Mouse (Mus musculus) bone marrow, adult 2 months (tissue): Measurements from ENCODE around the gene Olfr516. TPM values are rescaled to one million over a fixed set of nuclear protein-coding genes. Genes with fewer than 3 reads are reported as not detected.
"Not testable (repeated sequence)": the region's sequence is repeated elsewhere in the genome, so short reads cannot be mapped to it uniquely, and the experiment has no call there.

Experiments
- H3K27ac ChIP-seq: fragments of 200-500 bp; 2 replicates; pipeline ENCODE4 v1.5.1; 2012; ENCODE audit warnings: low read depth, mild to moderate bottlenecking, control low read depth, inconsistent platforms, low read length; ENCODE audit not compliant: control insufficient read depth, poor library complexity, insufficient read depth
- H3K4me1 ChIP-seq: fragments of 200-500 bp; 2 replicates; pipeline ENCODE4 v1.6.1; 2011; ENCODE audit warnings: low read length; ENCODE audit not compliant: control insufficient read depth, insufficient read depth
- H3K4me3 ChIP-seq: fragments of 200-500 bp; replicated peaks from 2 replicates; pipeline ENCODE3; 2011; ENCODE audit warnings: mild to moderate bottlenecking, low read depth, low read length, control low read depth; ENCODE audit not compliant: control insufficient read depth
- CTCF ChIP-seq: fragments of 200-500 bp; IDR thresholded peaks from 2 replicates; pipeline ENCODE4 v1.5.1; 2011; ENCODE audit warnings: low read length, control low read depth; ENCODE audit not compliant: control insufficient read depth, insufficient read depth
- POLR2A ChIP-seq: fragments of 200-500 bp; IDR thresholded peaks from 2 replicates; pipeline ENCODE4 v1.6.1; 2011; ENCODE audit warnings: low read depth, mild to moderate bottlenecking, control low read depth, low read length, borderline replicate concordance; ENCODE audit not compliant: control insufficient read depth
- WGBS: fragments of 180-500 bp; shearing (Covaris S2); methylation state at CpG from one replicate; pipeline ENCODE4 v1.1.7; 2018; 5-methylcytosine and 5-hydroxymethylcytosine counted together
- polyA plus RNA-seq: library from polyadenylated mRNA; stranded (reverse); fragments of >200 nt; gene quantifications from 2 replicates; pipeline ENCODE4 v1.2.4, GENCODE M21; 2011; ENCODE audit warnings: low replicate concordance; ENCODE audit not compliant: missing spikeins, insufficient read depth, insufficient read length

Gene Olfr516
- polyA plus RNA-seq: not detected in 2 replicates

GRCm38 (mm10) chr7:108850429-108850828 lies at the start of gene Olfr516:
TSS of gene Olfr516 (minus strand) at chr7:108850529.
- H3K4me1 ChIP-seq: no peaks in the 10 kb centered on the region
- 73% methylated on average over 2 of the region's 2 CpGs for WGBS
- no peak for TF ChIP-seq POLR2A

GRCm38 (mm10) chr7:108894320-108894719 lies 44.0 kb upstream of the Olfr516 start, which contains the start of gene Olfr519:
TSS of gene Olfr519 (minus strand) at chr7:108894420.
- H3K27ac ChIP-seq: no peak within 1 kb of the TSS
- no peak for TF ChIP-seq CTCF
- no peak for TF ChIP-seq POLR2A
- no peaks in the 10 kb centered on the region for H3K4me1 ChIP-seq
- WGBS: 73% methylated on average over 5 of the region's 5 CpGs
- no peak within 1 kb of the TSS for H3K4me3 ChIP-seq

More at GRCm38 (mm10) chr7:108850429-108850828, at the start of gene Olfr516:
- Histone ChIP-seq H3K4me3 (no peak within 1 kb of the TSS), H3K27ac (no peak within 1 kb of the TSS)

GRCm38 (mm10) chr7:108884906-108885305 lies 34.6 kb upstream of the Olfr516 start, which contains the start of gene Olfr518:
TSS of gene Olfr518 (minus strand) at chr7:108885006.
- TF ChIP-seq CTCF (no peak), POLR2A (no peak)
- WGBS: 71% methylated on average over 4 of the region's 4 CpGs
- no peak within 1 kb of the TSS for H3K4me3 ChIP-seq
- H3K27ac ChIP-seq: no peak within 1 kb of the TSS
- H3K4me1 ChIP-seq: no peaks in the 10 kb centered on the region

DNA sequence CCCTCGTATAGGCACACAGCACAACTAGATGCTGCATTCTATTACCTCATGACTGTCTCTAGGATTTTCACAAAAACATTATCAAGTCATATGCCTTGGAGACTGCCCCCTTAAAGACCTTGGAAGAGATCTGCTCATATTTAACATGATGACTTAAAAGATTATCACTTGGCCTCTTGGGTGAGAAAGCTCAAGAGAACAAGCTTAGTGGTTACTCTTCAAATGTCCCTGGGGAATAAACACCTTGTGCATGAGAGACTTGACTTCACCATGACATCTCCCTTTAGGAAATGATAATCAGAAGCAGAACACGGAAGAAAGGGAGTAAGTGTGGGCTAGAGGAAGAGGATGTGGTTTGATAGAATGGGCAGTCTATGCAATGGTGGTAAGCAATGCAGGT lies 21.9 kb upstream of the Olfr516 start, which contains the start of gene Olfr517:
TSS of gene Olfr517 (minus strand) at position 101 of the 400 bp plus-strand sequence.
- 32% methylated on average over 2 of the region's 2 CpGs for WGBS
- H3K4me1 ChIP-seq: no peaks in the 10 kb centered on the region
- no peak within 1 kb of the TSS for H3K4me3 ChIP-seq
- no peak for TF ChIP-seq CTCF
- TF ChIP-seq POLR2A: no peak
- H3K27ac ChIP-seq: no peak within 1 kb of the TSS

GRCm38 (mm10) chr7:108825897-108826296 lies 24.4 kb downstream of the Olfr516 start, which contains the start of gene Olfr514:
TSS of gene Olfr514 (minus strand) at chr7:108825997.
- Histone ChIP-seq H3K27ac (no peak within 1 kb of the TSS), H3K4me3 (no peak within 1 kb of the TSS), H3K4me1 (no peaks in the 10 kb centered on the region)
- TF ChIP-seq CTCF (no peak), POLR2A (no peak)

DNA sequence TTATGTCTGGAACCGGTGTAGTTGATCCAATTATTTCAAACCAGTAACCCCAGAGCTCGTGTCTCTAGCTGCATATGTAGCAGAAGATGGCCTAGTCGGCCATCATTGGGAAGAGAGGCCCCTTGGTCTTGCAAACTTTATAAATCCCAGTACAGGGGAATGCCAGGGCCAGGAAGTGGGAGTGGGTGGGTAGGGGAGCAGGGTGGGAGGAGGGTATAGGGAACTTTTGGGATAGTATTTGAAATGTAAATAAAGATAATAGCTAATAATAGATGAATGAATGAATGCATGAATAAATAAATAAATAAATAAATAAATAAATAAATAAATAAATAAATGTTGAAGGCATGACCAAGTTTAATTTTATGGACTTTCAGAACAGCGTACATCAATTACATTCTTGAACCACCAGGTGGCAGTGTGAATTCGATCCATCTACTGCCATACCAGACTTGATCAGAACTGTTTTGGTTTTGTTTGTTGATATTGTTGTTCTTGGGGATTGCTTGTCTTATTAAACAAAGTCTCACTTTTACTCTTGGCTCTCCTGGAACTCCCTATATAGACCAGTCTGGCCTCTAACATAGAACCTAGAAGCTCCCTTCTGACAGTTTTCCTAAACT lies 35.6 kb downstream of the Olfr516 start:
- not testable (repeated sequence) for H3K4me3 ChIP-seq, H3K27ac ChIP-seq, H3K4me1 ChIP-seq
- WGBS: 45% methylated on average over 5 of the region's 5 CpGs

DNA sequence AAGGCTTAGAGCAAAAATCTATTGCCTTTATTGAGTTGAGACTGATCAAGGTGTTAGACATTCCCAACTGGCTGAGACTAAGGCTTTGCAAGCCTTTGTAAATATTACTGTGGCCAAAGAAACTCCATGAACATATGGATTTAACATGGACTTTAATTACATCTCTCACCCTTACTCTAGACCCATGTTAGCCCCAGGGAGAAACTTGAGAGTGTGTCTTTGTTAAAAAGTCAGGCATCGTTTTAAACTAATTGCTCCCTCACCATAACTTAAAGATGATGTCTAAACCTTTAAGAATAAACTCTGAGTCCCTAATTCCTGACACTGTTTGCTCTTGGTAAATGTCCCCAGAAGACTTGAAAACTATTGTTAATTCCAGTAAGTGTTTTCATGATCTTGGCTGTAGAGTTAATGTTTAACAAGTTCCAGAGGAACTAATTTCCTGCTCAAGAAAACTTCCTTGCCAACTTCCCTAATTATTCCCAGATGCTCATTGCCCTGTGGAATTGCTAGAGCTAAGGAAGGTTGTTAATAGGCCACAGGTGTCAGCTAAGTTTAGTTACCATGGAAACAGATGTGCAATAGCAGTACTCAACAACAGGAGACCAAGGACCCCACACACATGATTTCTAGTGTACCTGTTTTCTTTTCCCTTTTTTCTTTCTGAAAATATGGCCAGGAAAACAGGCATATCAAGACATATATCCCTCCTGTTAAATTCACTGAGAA lies 53.0 kb downstream of the Olfr516 start:
- 63% methylated on average over 1 of the region's 1 CpGs for WGBS
- TF ChIP-seq POLR2A (no peak), CTCF (no peak)
- H3K4me3 ChIP-seq: no peak overlapping the region
- H3K27ac ChIP-seq: no peak overlapping the region
- H3K4me1 ChIP-seq: no peaks in the 10 kb centered on the region

Other genes with a start within 250 kb of the Olfr516 start
- not detected in 2 replicates for gene Olfr506, start 239.7 kb downstream of the Olfr516 start, polyA plus RNA-seq
- gene Olfr507, start 228.7 kb downstream of the Olfr516 start, polyA plus RNA-seq: not detected in 2 replicates
- not detected in 2 replicates for gene Olfr508, start 220.5 kb downstream of the Olfr516 start, polyA plus RNA-seq
- not detected in 2 replicates for gene Olfr509, start 198.6 kb downstream of the Olfr516 start, polyA plus RNA-seq
- gene Olfr510, start 184.1 kb downstream of the Olfr516 start, polyA plus RNA-seq: not detected in 2 replicates
- gene Olfr512, start 137.2 kb downstream of the Olfr516 start, polyA plus RNA-seq: not detected in 2 replicates
- not detected in 2 replicates for gene Olfr513, start 99.6 kb downstream of the Olfr516 start, polyA plus RNA-seq
- gene Olfr514, start 24.5 kb downstream of the Olfr516 start, polyA plus RNA-seq: not detected in 2 replicates
- gene Olfr517, start 21.9 kb upstream of the Olfr516 start, polyA plus RNA-seq: not detected in 2 replicates
- not detected in 2 replicates for gene Olfr518, start 34.5 kb upstream of the Olfr516 start, polyA plus RNA-seq
- not detected in 2 replicates for gene Olfr519, start 43.9 kb upstream of the Olfr516 start, polyA plus RNA-seq
- gene Nlrp10, start 79.6 kb upstream of the Olfr516 start, polyA plus RNA-seq: 0.22 TPM in 1 of 2 replicates, not detected in the other
- gene Eif3f, start 83.9 kb upstream of the Olfr516 start, polyA plus RNA-seq: 61.3 and 83.8 TPM in 2 replicates
- gene Tub, start 99.8 kb upstream of the Olfr516 start, polyA plus RNA-seq: 0.32 and 0.68 TPM in 2 replicates
- 2.4 TPM in 1 of 2 replicates, not detected in the other for gene Ric3, start 232.8 kb upstream of the Olfr516 start, polyA plus RNA-seq